Mouse (Mus musculus): ENCODE results near the gene Gm17428. TPM values are rescaled to one million over a fixed set of nuclear protein-coding genes. Genes with fewer than 3 reads are reported as not detected.
"Not testable (repeated sequence)": the region's sequence is repeated elsewhere in the genome, so short reads cannot be mapped to it uniquely, and the experiment has no call there.

Gene Gm17428
- polyA plus RNA-seq, 1 experiment: not detected

DNA sequence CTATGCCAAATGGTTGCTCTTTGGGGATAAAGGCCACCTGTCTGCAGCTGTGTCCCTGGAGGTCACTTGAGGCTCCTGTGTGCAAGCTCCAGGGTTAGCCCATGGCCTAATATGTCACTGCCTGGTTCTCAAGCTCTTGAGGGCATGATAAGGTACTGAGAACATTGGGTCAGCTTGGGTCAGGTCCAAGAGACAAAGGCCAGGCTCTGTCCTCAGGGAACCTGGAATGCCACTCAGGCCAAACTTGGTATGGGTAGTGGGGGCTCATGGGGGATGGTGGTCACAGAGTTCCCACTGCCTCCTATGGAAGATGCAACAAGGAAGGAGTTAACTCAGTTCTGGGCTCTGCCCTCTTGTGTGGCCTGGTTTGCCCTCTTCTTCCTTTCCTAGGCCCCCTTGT lies 8.4 kb upstream of the Gm17428 start:
- no peaks in the 10 kb centered on the region for H3K9me3 ChIP-seq (replicated peaks; ENCODE audit: control insufficient read depth, insufficient read depth, low read length, poor library complexity, severe bottlenecking)
- no peak for TF ChIP-seq POLR2A (IDR thresholded peaks at IDR 0.05; ENCODE audit: insufficient read depth, low read length)
- no peak overlapping the region for H3K4me3 ChIP-seq (ENCODE audit: low read depth, low read length)
- H3K27me3 ChIP-seq (ENCODE audit: control insufficient read depth, insufficient read depth, low read length, poor library complexity, severe bottlenecking): no peaks in the 10 kb centered on the region
- no peaks in the 10 kb centered on the region for H3K4me1 ChIP-seq (ENCODE audit: control insufficient read depth, insufficient read depth, low read length)
- H3K36me3 ChIP-seq (ENCODE audit: control insufficient read depth, insufficient read depth, low read length, poor library complexity, severe bottlenecking): no peaks in the 10 kb centered on the region
- no peak overlapping the region for H3K9ac ChIP-seq (ENCODE audit: low read depth, poor library complexity, severe bottlenecking)
- no peak overlapping the region for H3K27ac ChIP-seq (ENCODE audit: insufficient read depth, low read length)

DNA sequence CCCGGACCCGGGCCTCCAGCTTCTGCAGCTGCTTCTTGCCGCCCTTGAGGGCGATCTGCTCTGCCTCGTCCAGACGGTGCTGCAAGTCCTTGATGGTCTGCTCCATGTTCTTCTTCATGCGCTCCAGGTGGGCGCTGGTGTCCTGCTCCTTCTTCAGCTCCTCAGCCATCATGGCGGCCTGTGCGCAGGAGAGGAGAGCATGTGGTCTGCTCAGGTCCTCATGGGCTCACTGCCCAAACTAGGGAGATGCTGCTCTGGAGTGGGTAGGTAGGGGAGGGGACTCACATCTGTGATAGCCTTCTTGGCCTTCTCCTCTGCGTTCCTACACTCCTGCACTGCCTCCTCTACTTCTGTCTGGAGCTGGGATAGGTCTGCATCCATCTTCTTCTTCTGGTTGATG lies 3.9 kb upstream of the Gm17428 start:
- not testable (repeated sequence) for H3K9me3 ChIP-seq (replicated peaks; ENCODE audit: control insufficient read depth, insufficient read depth, low read length, poor library complexity, severe bottlenecking); H3K36me3 ChIP-seq (ENCODE audit: control insufficient read depth, insufficient read depth, low read length, poor library complexity, severe bottlenecking); H3K27me3 ChIP-seq (ENCODE audit: control insufficient read depth, insufficient read depth, low read length, poor library complexity, severe bottlenecking); H3K9ac ChIP-seq (ENCODE audit: low read depth, poor library complexity, severe bottlenecking); H3K27ac ChIP-seq (ENCODE audit: insufficient read depth, low read length); H3K4me3 ChIP-seq (ENCODE audit: low read depth, low read length); H3K4me1 ChIP-seq (ENCODE audit: control insufficient read depth, insufficient read depth, low read length)

DNA sequence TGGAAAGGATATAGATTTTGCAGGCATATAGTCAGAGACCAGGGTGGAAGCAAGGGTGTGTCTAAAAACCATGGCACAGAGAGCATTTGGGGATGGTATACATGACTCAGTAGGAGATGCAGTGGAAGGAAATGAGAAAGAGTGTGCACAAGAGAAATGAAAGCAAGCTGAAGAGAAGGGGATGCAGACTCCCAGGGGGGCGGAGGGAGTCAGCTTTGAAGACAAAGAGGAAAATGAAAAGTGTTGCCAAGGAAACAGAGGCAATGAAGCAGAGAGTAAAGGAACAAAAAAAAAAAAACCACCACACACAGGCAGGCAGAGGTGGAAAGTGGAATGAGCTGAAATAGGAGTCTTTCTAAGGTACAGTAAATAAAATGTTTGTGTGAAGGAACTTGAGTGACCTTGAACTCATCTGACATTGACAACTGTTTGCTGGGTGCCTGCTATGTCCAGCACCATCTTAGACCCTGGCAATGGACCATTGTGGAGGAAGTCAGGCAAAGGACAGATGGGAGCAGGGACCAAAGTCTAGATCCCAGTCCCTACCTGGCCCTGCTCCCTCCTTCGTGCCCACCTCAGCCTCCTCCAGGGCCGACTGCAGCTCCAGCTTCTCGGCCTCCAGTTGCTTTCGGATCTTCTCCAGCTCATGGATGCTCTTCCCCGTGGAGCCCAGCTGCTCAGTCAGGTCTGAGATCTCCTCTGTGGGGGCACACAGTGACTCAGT lies 2.5 kb upstream of the Gm17428 start:
- Histone ChIP-seq H3K36me3 (ENCODE audit: control insufficient read depth, insufficient read depth, low read length, poor library complexity, severe bottlenecking) (no peaks in the 10 kb centered on the region), H3K27me3 (ENCODE audit: control insufficient read depth, insufficient read depth, low read length, poor library complexity, severe bottlenecking) (no peaks in the 10 kb centered on the region), H3K27ac (ENCODE audit: insufficient read depth, low read length) (no peak overlapping the region), H3K4me3 (ENCODE audit: low read depth, low read length) (no peak overlapping the region), H3K9me3 (replicated peaks; ENCODE audit: control insufficient read depth, insufficient read depth, low read length, poor library complexity, severe bottlenecking) (no peaks in the 10 kb centered on the region), H3K4me1 (ENCODE audit: control insufficient read depth, insufficient read depth, low read length) (no peaks in the 10 kb centered on the region), H3K9ac (ENCODE audit: low read depth, poor library complexity, severe bottlenecking) (no peak overlapping the region)
- no peak for TF ChIP-seq POLR2A (IDR thresholded peaks at IDR 0.05; ENCODE audit: insufficient read depth, low read length)
- TF ChIP-seq EP300 (IDR thresholded peaks at IDR 0.05; ENCODE audit: insufficient read depth, low read depth, low read length): no peak
- TF ChIP-seq CTCF (IDR thresholded peaks at IDR 0.05; ENCODE audit: low read depth, low read length): no peak

DNA sequence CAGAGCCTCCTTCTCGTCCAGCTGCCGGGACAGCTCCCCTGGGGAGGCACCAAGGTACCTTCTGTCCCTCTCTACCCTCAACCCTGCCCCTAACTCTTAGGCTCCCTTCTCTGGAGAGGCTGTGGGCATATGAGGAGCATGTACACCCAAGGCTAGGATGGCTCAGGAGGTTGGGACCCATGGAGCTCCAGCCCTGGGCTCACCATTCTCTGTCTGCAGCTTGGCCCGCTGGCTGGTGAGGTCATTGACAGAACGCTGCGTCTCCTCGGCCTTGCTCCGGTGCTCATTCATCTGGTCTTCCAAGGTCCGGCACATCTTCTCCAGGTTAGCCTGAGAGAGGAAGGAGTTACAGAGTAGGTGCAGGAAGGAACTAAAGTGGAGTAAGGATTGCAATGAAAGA lies 1.9 kb downstream of the Gm17428 start:
- Histone ChIP-seq H3K36me3 (ENCODE audit: control insufficient read depth, insufficient read depth, low read length, poor library complexity, severe bottlenecking) (no peaks in the 10 kb centered on the region), H3K9me3 (replicated peaks; ENCODE audit: control insufficient read depth, insufficient read depth, low read length, poor library complexity, severe bottlenecking) (no peaks in the 10 kb centered on the region), H3K27me3 (ENCODE audit: control insufficient read depth, insufficient read depth, low read length, poor library complexity, severe bottlenecking) (no peaks in the 10 kb centered on the region), H3K9ac (ENCODE audit: low read depth, poor library complexity, severe bottlenecking) (no peak overlapping the region), H3K4me1 (ENCODE audit: control insufficient read depth, insufficient read depth, low read length) (no peaks in the 10 kb centered on the region), H3K27ac (ENCODE audit: insufficient read depth, low read length) (no peak overlapping the region), H3K4me3 (ENCODE audit: low read depth, low read length) (no peak overlapping the region)
- TF ChIP-seq POLR2A (IDR thresholded peaks at IDR 0.05; ENCODE audit: insufficient read depth, low read length) (no peak), EP300 (IDR thresholded peaks at IDR 0.05; ENCODE audit: insufficient read depth, low read depth, low read length) (no peak), CTCF (IDR thresholded peaks at IDR 0.05; ENCODE audit: low read depth, low read length) (no peak)

DNA sequence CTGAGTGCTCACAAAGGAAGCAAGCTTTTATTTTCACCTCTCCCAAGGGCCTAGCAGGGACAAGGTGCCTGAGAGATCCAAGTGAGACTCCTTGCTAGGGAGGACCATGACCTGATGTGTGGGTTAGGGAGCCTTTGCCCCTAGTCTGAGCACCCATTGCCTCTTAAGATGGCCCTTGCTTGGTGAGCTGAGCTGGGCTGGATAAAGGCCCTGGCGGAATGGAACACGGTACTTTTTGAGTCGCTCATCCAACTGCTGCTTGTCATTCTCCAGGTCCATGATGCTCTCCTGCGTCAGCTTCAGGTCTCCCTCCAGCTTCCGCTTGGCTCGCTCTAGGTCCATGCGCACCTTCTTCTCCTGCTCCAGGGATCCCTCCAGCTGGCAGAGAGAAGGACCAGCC lies 5.2 kb downstream of the Gm17428 start:
- no peaks in the 10 kb centered on the region for H3K9me3 ChIP-seq (replicated peaks; ENCODE audit: control insufficient read depth, insufficient read depth, low read length, poor library complexity, severe bottlenecking)
- no peak overlapping the region for H3K27ac ChIP-seq (ENCODE audit: insufficient read depth, low read length)
- H3K27me3 ChIP-seq (ENCODE audit: control insufficient read depth, insufficient read depth, low read length, poor library complexity, severe bottlenecking): no peaks in the 10 kb centered on the region
- H3K36me3 ChIP-seq (ENCODE audit: control insufficient read depth, insufficient read depth, low read length, poor library complexity, severe bottlenecking): no peaks in the 10 kb centered on the region
- no peak overlapping the region for H3K4me3 ChIP-seq (ENCODE audit: low read depth, low read length)
- no peak overlapping the region for H3K9ac ChIP-seq (ENCODE audit: low read depth, poor library complexity, severe bottlenecking)
- no peaks in the 10 kb centered on the region for H3K4me1 ChIP-seq (ENCODE audit: control insufficient read depth, insufficient read depth, low read length)
- TF ChIP-seq CTCF (IDR thresholded peaks at IDR 0.05; ENCODE audit: low read depth, low read length) (no peak), POLR2A (IDR thresholded peaks at IDR 0.05; ENCODE audit: insufficient read depth, low read length) (no peak), EP300 (IDR thresholded peaks at IDR 0.05; ENCODE audit: insufficient read depth, low read depth, low read length) (no peak)

DNA sequence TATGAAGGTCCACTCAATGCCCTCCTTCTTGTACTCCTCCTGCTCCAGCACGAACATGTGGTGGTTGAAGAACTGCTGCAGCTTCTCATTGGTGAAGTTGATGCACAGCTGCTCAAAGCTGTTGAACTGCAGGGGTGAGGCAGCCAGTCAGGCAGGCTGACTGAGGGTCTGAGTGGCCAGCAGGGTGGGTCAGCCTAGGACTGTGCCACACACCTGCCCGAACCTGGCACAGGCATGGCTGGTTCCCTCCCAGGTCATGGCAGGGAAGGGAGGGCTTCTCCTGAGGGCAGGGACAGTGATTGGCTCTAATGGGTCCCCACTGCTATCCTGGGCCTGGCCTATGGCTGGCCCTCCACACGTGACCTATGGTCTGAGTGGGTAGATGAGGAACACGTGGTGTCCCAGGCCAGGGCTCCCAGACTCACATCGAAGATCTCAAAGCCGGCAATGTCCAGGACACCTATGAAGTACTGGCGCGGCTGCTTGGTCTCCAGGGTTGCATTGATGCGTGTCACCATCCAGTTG lies 11.7 kb downstream of the Gm17428 start:
- not testable (repeated sequence) for H3K36me3 ChIP-seq (ENCODE audit: control insufficient read depth, insufficient read depth, low read length, poor library complexity, severe bottlenecking); H3K9ac ChIP-seq (ENCODE audit: low read depth, poor library complexity, severe bottlenecking); H3K27me3 ChIP-seq (ENCODE audit: control insufficient read depth, insufficient read depth, low read length, poor library complexity, severe bottlenecking); H3K9me3 ChIP-seq (replicated peaks; ENCODE audit: control insufficient read depth, insufficient read depth, low read length, poor library complexity, severe bottlenecking); H3K27ac ChIP-seq (ENCODE audit: insufficient read depth, low read length); H3K4me3 ChIP-seq (ENCODE audit: low read depth, low read length); H3K4me1 ChIP-seq (ENCODE audit: control insufficient read depth, insufficient read depth, low read length)

All from ES-Bruce4 (cell line).